Mouse (Mus musculus) T-helper 2 cell (primary cell): ENCODE data around the gene Reep3.
"Not testable (repeated sequence)": the region's sequence is repeated elsewhere in the genome, so short reads cannot be mapped to it uniquely, and the experiment has no call there.

Experiments
- in situ Hi-C: fragments of 300-600 bp; cut with MboI, MseI; formaldehyde crosslinking; loops from one replicate; pipeline ENCODE4 v1.15.1; 2025; ENCODE audit warnings: high pct_unique_total_duplicates

Gene Reep3

DNA sequence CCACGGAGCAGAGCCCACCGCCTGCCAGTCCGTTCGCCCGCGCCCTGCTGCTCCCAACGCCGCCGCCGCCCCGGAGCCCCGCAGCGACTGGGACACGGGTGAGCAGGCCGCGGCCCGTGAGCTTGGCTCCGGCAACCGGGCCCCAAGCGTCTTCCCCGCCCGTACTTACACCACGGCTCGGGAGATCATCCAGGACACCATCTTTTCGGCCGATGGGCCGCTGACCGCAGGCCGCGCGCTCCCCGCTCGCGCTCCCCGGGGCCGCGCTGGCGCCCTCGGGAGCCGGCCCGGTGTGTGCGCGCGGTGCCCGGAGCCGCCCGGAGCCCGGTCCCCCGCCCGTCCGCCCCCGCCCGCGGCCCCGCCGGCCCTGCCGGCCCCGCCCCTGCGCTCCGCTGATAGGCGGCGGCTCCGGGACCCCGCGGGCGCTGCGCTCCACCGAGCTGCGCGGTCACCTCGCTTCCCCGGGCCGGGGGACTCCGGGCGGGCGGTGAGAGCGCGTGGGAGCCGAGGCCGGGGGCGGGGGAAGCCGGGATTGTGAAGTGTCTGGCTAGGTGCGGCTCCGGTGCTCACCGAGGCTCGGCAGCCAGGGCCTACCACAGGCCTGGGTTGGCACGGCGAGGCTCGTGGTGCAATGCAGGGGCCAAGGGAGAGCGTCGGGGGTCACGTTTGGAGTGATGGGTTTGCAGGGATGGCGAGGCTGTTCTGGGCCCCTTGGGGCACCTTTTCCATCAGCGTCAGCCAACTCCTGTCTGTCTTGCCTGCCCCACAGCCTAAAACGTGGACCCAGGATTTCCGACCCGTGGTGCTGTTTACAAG, at the start of gene Reep3:
Gene Reep3, minus strand, starts transcription at position 325 of the 816 bp plus-strand sequence.
- in situ Hi-C loops: no loop called here

DNA sequence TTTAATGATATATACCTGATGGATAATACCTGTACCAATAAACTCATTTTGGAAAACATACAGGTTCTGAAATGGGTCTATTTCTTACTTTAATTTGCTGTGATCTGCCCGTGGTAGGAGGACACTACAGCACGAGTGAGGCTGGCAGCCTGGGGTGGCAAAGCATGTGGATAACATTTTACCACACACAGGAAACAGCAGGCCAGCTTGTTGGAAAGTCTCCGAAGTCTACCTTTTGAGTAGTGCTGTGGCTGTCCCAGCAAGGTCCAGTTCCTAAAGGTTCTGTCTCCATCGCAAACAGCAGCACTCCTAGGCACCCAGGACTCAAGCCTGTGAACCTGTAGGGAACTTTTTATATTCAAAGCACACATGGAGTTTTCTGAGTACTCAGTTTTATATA, 48.9 kb upstream of the Reep3 start:
- in situ Hi-C loops: no loop called here

DNA sequence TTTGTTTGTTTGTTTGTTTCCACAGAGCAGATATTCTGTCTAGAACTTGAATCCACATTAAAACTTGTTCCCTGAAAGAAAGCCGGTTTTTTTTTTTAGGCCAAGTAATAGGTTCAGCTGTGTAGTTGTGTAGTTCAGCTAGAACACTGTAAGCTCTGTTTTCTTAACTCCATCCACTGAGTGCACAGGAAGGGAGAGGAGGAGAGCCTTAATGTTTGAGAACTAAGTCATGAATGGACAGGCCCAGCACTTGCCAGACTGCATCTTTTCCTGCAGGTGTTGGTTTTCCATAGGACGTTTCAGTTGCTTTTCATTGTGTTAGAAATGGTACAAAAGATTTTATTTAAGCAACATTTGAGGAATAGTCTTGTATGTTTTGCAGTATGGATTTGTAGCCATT, 47.5 kb upstream of the Reep3 start:
- in situ Hi-C loops: no loop called here

DNA sequence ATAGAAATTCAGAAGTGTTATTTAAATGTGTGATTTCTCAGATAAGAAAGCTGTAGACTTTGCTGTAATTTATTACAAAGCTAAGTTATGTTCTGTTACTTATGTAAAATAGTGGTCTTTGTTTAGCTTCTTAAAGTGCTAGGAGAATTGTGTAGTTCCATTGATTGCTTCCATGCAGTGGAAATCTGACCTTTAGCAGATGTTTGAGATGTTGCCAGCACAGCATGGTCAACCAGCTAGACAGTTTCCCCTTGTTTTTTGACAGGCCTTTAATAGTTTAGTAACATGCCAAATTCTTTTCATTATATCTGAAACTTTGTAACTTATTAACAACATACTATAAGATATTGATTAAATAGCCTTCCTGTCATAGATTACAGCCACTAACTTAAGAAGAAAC, 46.9 kb upstream of the Reep3 start:
- in situ Hi-C loops: no loop called here

DNA sequence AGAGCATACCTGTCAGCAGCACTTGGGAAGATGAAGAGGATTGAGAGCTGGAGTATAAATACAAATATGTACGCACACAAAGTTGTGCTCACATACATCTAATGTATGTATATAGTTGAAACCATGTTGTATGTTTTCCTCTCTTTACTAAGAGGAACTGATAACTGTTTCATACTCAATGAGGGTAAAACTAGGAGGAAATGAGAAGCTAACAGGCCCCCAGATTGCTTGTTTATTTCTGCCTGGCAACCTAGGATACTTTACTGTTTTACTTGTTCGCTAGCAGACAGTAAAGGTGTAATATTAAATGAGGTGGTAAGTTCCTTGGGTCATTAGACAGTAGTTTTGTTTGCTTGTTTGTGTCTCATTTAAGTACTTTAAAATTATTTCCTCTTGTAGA, 40.7 kb upstream of the Reep3 start:
- in situ Hi-C loops: no loop called here

DNA sequence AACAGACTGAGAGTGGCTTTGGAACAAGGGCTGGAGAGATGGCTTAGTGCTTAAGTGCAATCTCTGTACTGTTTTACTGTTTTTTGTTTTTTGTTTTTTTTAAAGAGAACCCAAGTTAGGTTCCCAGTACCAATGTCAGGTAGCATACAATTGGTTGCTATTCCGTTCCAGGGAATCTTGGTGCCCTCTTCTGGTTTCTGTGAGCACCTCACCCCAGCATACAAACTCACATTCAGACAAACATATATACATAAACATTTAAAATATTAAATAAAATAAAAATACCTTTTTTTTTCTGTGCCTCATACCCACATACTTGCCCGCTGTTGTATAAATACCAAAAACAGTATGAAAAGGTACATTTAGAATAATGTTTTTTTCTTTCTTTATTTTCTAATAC, 37.6 kb upstream of the Reep3 start:
- in situ Hi-C loops: no loop called here

DNA sequence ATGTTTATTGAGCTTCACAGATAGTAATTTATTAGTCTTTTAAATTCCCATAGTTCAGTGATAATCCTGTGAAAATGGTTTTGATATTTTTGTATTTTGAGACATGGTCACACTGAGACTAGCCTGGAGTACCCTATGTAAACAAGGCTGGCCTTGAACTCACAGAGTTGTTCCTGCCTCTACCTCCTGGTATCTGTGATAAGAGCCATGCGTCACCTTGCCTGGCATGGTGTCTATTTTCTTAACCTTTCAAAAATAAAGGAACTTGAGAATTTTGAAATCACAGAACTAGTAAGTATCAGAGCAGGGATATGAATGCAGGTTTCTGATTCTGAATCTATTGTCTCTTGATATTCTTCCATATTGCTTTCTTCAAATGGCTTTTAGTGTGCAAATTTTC, 35.0 kb upstream of the Reep3 start:
- in situ Hi-C loops: no loop called here

DNA sequence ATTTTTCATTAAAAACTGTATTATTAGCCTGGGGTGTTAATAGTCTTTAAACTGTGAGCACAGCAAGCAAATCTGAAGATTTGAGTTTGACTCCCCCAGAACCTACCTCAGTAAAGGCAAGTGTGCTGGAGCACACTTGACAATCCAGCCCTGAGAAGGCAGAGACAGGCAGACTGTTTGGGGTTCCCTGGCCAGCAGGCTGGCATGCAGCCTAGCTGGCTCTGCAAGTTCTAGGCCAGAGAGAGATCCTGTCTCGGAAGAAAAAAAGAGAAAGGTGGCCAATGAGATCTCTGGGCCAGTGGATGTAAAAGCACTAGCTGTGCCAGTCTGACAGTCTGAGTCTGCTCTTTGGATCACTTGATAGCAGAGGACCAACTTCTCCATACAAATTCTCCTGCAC, 32.8 kb upstream of the Reep3 start:
- in situ Hi-C loops: no loop called here

DNA sequence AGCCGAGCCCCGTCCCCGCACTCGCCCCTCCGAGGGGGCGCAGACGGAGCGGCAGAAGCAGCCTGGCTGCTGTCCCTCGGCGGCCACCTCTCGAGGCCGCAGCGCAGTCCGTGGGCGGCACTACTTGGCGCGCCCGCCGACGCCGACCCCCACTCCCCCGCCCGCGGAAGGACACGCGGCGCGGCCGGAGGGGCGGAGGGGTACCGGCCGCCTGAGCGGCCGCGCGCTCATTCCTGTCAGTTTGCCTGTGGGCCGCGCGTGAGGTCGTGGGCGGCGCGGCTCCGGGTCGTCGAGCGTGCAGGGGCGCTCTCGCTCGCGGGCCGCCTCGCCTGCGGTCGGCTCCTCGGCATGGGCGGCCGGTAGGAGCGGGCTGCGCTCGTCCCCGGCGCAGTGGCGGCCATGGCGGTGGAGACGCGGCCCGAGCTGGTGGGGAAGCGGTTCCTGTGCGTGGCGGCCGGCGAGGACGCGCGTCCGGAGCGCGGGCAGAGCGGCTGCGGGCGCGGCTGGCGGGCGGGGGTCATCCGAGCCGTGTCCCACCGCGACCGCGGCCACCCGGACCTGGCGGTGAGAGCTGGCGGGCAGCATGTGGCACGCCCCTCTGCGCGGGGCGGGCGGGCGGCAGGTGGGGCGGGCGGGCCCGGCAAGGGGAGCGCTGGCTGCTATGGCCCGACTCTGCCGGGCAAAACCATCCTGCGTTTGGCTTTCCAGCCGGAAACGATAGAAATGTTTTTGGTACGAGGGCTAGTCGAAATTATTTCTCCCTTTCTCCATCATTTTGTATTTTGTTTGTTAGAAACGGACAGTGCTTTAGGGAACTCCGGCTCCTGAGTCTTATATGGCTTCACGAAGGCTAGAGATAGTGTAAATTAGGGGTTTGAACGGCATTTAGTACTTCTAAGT, 30.4 kb upstream of the Reep3 start:
- in situ Hi-C loops: no loop called here

DNA sequence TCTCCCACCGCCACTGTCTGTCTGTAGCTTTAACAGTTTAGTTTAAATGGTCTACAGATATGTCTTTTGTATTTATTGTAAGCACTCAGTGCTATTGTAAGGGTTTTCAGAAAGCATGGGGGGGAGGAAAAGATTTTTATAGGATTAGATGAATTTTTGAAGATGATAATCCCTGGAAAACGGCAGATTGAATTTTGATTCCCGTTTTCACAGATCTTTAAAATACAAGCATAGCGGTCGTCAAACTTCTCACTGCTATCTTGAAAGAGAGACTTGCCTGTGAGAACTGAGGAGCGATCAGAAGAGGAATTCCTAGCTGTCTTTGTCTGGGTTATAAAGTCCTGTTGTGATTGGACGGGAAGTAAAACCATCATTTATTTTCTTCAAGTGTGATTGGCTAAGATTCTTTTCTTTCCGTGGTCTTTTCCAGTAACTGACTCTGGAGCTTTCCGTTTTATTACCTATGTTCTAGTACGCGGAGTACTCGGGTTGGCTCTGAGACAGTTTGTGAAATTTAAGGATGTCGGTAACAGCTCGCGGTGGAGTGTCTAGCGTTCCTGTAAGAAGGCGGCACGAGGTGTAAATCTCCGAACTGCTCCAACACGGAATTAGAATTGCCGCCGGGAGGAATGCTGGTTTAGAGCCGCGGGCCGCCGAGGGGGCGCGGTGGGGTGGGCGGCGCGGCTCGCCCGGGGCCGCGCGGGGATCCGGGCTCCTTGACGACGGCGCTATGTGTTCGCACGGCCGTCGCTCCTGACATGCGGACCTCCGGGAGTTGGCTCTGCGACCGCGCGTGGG, 29.5 kb upstream of the Reep3 start:
- in situ Hi-C loops: no loop called here

DNA sequence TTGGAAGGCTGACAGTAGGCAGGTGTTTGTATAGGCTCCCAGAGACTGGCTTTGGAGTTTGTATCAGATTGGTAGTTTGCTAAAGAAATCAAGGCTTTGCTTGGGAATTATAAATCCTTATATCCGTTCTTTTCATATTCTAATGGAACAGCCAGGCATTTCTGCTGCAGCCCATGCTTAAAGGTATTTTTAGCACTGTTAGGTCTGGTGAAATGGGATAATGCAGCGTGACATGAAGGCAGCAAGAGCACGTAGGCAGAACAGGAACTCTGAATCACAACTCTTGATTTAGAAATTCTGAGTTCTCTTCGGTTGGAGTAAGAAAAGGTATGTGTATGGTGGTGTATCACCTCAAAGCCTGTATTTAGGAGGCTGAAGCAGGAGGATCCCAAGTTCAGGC, 27.4 kb upstream of the Reep3 start:
- in situ Hi-C loops: no loop called here

DNA sequence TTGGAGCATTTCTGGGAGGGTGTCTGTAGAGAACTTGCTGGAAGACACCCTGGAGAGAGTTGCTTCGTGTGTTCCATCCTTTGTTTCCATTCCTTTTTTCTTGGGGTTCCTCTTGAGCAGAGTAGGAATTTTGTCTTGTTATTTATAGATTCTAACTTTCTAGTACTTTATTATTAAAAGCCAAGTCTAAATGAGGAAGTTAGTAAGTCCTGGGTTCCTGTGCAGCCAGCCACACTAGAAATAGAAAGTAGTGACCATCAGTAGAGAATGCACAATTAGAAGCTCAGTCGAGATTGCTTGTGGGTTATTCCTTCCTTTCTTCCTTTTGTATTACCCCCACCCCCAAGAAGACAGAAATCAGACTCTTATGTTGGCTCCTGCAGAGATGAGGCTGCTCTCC, 27.0 kb upstream of the Reep3 start:
- in situ Hi-C loops: no loop called here

DNA sequence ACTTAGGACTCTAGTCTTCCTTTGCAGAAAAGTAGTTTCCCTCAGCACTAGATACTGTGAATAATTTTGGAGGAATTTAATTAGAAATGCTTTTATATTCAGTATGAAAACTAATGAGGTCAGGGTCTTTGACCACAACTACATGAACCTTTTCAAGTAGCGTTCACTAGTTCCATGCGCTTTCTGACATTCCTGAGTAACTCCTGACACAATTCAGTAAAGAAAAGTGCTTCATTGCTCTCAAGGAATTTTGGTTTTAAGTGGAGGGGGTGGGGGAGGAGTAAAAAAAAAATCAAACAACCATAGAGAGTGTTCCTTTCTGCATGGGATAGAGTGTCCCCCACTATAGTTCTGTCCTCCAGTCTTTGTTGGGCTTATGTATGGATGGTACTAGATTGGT, 23.9 kb upstream of the Reep3 start:
- in situ Hi-C loops: no loop called here

DNA sequence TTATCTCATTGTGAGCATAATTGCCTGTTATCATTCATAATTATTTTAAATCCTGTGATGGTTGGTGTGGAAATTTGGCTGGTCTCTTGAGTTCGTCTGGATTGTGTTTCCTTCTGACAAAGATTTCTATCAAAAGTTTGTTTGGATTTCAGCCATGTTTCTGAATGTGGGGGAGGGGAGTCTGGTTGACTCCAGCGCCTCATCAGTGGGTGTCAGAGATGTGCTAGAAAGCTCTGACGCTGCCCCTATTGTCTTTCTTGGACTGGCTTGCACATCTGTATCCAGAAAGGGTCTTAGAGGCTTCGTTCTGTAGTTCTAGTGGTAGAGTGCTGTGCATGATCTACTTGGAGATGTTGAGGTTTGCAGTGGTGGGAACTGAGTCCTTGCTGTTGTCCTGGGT, 23.4 kb upstream of the Reep3 start:
- in situ Hi-C loops: no loop called here

DNA sequence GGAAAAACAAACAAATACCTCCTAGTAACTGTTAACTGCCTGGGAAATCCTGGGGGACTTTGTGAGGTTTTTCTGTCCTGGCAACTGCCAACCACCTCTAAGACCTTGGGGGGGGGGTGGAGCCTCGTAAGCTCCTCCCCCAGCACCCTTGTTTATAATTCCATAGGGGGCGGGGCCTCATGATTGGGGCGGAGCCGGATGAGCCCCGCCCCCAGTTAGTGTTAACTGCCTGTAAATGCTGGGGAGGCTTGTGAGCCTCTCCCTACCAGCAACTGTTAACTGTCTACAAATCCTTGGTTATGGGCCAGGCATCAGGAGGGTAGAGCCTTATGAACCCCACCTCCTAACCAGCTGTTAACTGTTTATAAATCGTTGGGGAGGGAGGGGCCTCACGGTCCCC, 22.5 kb upstream of the Reep3 start:
- in situ Hi-C loops: no loop called here

DNA sequence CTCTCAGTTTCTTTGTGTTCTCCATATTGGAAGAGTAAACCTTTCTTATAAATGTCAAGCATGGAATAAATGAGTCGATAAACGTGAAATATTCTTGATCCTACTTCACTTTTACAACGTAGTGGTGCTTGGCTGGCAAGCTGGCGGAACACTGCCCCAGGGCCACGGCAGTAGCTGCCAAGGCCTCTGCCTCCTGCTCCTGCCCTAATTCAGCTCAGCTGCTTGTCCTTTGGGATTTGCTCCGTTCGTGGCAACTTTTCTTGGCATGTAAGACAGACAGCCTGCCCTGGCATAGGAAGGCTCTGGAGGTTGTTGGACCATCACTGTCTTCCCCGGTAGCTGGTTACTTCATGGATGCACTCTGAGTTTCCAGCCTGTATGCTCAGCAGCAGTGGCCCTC, 19.5 kb upstream of the Reep3 start:
- in situ Hi-C loops: no loop called here

DNA sequence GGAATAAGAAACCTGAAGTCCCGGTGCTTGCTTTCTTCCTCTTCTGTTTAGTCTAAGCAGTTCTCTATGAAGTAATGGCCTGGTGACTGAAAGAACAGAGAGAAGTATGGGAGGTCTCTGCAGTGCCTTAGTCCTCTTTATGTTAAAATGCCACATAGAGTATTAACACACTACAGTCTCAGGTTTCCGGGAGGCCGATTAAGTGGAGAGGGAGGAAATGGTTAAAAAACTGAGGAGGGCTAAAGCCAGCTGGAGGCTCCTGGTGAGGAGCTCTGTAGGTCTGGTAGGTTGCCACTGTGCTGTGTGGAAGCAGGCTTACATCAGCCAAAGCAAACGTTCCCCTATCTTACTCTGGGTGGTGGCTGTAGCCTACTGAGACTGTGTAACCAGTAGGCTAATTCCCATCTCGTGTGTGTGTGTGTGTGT, 18.9 kb upstream of the Reep3 start:
- in situ Hi-C loops: no loop called here

DNA sequence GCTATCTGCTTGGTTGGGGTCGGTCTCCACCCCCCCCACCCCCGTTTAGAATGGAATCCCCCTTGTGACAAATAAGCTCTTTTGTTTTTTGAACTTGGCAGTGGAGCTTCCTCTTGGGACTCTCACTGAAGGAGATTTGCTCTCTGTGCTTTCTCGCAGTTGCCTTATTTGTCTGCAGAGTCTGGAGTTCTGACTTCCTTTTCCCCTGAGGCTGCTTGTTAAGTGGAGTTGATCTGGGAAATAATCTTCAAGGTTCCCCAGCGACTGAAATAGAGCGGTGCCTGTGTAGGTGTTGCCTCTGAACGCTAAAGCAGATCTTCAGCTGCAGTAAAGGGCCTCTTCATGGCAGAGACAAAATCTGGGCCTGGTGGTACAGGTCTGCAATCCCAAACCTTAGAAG, 18.4 kb upstream of the Reep3 start:
- in situ Hi-C loops: no loop called here

DNA sequence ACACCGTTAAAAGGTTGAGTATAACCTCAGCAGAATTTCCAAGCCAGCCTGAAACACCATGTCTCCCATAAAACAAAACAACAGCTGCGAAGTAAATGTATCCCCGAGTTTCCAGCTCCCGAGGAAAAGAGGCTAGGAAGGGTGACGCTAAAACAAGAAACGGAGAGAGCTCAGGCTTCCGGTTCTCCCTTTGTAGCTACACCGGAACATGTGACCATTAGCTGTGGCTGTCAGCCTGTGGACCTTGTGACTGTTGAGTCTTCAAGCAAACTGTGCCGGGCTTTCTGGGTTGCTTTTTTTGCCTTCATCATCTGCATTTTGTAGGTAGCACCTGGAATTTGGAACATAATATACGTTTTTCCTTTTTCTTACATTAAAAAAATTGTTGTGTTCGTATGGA, 17.1 kb upstream of the Reep3 start:
- in situ Hi-C loops: no loop called here

DNA sequence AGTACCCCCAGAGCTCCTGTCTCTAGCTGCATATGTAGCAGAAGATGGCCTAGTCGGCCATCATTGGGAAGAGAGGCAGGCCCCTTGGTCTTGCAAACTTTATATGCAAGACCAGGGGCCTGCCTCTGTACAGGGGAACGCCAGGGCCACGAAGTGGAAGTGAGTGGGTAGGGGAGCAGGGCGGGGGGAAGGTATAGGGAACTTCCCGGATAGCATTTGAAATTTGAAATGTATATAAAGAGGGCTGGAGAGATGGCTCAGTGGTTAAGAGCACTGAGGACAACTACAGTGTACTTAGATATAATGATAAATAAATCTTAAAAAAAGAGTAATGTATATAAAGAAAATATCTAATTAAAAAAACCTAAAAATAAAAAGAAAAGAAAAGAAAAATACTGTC, 16.2 kb upstream of the Reep3 start:
- in situ Hi-C loops: not testable (repeated sequence)

DNA sequence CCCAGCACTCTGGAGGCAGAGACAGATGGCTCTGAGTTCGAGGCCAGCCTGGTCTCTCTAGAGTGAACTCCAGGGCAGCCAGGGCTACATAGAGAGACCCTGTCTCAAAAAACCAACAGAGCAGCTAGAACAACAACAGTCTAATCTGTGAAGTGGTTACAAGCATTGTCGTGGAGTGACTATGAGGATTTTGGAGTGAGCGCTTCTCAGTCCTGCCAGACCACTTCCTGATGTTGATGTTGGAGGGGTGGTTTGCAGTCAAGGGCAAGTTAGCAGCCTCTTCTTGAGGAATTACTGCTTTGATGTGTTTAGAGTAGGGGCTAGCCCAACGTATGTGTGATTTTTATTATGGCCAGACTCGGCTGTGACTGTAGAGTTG, 15.0 kb upstream of the Reep3 start:
- in situ Hi-C loops: no loop called here
